Mouse (Mus musculus) hematopoietic stem cell, adult 5-6 weeks (primary cell): ENCODE measurements around the gene Csf3r. TPM values are rescaled to one million over a fixed set of nuclear protein-coding genes. Genes with fewer than 3 reads are reported as not detected.

ENCODE experiments used
- ATAC-seq, 2 experiments: fragments of 125-278 bp in 1 of 2; replicated peaks in 1 of 2; 2 replicates each; pipeline ENCODE4 v1.8.0; 2016 to 2017; ENCODE audit warnings: inconsistent platforms in 2 of 2, mild to moderate bottlenecking in 2 of 2, moderate number of reproducible peaks in 2 of 2, low read depth in 1 of 2, moderate TSS enrichment in 1 of 2; ENCODE audit not compliant: low FRiP score in 2 of 2, poor library complexity in 2 of 2, severe bottlenecking in 2 of 2, insufficient read depth in 1 of 2, low TSS enrichment in 1 of 2
- total RNA-seq: library from RNA; stranded (forward); fragments of 172-1452, 232-1000 nt; gene quantifications from 2 replicates; pipeline ENCODE4 v1.2.3, GENCODE M21; 2017

The Csf3r gene
- total RNA-seq, 1 experiment from 2014 or later, result 73.0 TPM

- ATAC-seq, result no peak
Observed at GRCm38 (mm10) chr4:126035413-126035812, 11.1 kb downstream of the Csf3r start.

DNA sequence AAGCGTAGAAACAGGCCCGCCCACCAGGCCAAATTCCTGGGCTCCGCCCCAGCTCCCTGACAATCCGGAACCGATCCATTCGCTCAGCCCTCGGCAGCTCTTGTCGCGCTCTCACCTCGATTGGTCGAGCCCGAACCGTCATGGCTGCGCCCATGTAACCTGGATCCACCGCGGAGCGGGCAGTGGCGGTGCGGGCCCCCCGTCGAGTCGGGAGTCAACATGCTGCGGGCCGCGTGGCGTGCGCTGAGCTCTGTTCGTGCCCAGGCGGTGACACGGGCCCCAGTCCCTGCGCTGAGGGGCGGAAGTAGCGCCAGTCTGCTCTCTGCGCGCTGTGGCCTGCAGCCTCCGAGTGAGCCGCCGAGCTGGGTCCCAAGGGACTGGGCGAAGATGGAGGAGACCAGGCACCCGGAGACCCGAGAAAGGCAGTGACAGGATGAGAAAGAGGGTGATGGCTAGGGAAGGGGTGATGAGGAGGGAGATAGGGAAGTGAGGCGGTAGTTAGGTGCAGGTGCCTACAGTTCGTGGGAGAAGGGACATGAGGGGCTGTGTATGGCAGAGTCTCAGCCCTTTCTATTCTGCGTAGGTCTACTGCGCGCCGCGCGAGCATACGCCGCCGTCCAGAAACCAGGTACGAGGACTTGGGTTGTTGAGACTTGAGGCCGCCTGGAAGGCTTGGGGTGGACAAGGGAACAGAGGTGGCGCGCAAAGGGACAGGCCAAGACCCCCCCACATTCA lies 22.7 kb downstream of the Csf3r start, which contains the start of gene Mrps15:
Gene Mrps15, plus strand, starts transcription at position 75 of the 735 bp plus-strand sequence.
- ATAC-seq, result peak; percentile 97

GRCm38 (mm10) chr4:126051617-126052016 lies 27.3 kb downstream of the Csf3r start:
- ATAC-seq, result no peak

DNA sequence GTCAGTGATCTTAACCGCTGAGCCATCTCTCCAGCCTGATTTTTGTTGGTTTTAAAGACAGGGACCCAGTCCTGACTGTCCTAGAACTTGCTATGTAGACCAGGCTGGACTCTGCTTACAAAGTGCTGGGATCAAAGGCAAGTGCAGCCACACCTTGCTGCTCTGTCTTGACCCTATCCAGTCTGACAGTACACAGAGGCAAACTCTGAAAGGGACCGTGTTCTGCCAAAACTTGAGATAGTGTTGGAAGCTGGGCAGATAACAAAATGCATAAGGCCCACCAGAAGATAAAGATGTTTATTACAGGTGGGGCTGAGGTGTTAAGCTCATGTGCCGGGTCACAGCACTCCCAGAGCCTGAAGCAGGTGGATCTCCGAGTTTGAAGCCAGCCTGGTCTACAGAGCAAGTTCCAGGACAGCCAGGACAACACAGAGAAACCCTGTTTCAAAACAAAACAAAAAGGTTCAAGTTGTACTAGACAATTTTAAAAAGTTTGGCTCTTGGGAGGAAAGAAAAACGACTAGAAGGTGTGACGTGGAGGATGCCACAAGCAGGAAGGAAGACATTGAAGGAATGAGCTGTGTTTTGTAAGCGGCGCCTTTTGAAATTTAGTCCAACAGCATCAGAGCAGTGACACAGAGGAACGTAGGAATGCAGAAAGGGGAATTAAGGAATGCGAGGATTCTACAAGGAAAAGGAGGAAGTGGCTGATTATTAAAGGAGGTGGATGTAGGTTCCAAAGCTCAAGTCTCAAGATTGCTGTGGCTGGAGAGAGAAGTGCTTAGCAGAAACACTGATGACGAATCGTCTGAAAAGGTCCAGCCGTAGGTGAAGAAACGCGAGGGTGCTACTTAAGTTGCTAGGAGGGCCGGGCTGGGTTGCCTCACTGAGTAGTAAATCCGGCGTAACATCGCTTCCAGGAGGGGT lies 33.1 kb downstream of the Csf3r start:
- ATAC-seq, result peak; percentile 34 to 38; a peak in 3 of 4 replicates

- ATAC-seq, result peak; percentile 98 to 99
Observed at GRCm38 (mm10) chr4:126058134-126058996, 34.0 kb downstream of the Csf3r start, which contains the start of gene Oscp1. Gene Oscp1, plus strand, starts transcription at chr4:126058565.

DNA sequence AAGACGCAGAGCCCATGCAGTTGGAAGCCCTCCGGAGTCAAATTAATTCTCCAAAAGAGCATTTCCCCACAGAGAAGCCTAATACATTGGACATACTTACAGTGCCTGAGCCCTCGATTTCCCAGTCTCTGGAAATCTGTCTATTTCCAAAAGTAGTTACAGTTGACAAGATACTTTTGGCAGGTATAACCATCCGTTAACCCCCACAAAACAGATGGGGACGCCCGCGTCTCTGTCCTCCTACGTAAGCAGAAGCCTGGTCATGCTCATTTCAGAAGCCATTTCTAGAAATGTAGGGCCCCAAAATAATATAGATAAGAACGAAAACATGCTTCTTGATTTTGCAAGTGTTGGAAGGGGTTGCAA lies 34.6 kb downstream of the Csf3r start:
- no peak for ATAC-seq

- no peak for ATAC-seq
Observed at GRCm38 (mm10) chr4:126062856-126063255, 38.5 kb downstream of the Csf3r start.

GRCm38 (mm10) chr4:126065241-126065640 lies 40.9 kb downstream of the Csf3r start:
- ATAC-seq, result peak; percentile 56 to 72; a peak in 2 of 4 replicates

- ATAC-seq, result peak in 1 of 2 experiments; percentile 31; a peak in 1 of 4 replicates
Observed at GRCm38 (mm10) chr4:126067401-126068077, 43.2 kb downstream of the Csf3r start.

- no peak for ATAC-seq
Observed at GRCm38 (mm10) chr4:126068842-126069241, 44.5 kb downstream of the Csf3r start.

DNA sequence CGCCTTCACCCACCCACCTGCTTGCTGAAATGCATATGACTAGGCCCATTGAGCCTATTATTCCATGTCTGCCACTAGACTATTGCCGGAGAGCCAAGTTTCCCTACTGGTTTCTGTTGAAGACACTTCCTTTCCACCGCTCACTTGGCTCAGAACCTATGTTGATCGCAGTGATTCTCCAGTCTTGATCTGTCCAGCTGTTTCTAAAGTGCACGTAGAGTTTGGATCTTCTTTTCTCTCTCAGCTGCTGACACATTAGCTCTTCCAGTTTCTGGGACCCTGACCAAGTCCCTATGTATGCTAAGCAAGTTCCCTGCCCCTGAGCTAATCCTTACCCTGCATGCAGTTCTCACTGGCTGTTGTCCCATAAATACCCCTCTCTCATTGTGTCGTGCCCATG lies 53.5 kb downstream of the Csf3r start:
- no peak for ATAC-seq

DNA sequence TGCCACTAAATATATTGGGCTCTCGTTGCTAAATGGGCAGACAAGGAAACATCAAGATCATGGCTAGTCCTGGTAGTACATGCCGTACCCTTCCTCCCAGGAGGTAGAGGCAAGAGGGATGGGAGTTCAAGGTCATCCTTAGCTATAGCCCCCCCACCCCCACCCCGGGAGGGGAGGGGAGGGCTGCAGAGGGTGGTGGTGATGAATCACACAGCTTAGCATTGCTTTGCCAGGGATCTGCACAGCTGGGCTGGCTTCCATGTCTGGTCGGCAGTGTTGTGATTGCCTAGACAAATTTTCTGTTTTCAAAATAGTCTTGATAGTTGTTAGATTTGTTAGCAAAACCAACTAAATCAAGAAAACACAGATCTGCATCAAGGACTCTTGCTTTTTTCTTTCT lies 54.9 kb downstream of the Csf3r start:
- no peak for ATAC-seq

DNA sequence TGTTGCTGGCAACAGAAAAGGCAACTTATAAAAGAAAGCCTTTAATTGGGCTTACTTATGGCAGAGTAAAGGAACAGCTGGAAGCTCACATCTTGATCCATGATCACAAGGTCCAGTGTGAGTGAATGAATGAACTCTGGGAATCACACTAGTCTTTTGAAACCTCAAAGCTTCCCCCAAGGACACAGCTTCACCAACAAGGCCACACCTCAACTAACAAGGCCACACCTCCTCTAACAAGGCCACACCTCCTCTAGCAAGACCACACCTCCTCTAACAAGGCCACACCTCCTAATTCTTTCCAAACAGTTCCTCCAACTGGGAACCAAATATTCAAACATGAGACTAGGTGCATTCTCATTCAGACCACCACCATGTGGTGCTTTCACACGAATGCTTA lies 57.3 kb downstream of the Csf3r start:
- ATAC-seq, result no peak

GRCm38 (mm10) chr4:126083021-126083420 lies 58.7 kb downstream of the Csf3r start:
- ATAC-seq, result no peak

- no peak for ATAC-seq
Observed at GRCm38 (mm10) chr4:126084382-126084781, 60.0 kb downstream of the Csf3r start.

GRCm38 (mm10) chr4:126085996-126086576 lies 61.7 kb downstream of the Csf3r start:
- peak; percentile 96 to 97 for ATAC-seq
